Mouse (Mus musculus): ENCODE data around the gene Pcgf2.

DNA sequence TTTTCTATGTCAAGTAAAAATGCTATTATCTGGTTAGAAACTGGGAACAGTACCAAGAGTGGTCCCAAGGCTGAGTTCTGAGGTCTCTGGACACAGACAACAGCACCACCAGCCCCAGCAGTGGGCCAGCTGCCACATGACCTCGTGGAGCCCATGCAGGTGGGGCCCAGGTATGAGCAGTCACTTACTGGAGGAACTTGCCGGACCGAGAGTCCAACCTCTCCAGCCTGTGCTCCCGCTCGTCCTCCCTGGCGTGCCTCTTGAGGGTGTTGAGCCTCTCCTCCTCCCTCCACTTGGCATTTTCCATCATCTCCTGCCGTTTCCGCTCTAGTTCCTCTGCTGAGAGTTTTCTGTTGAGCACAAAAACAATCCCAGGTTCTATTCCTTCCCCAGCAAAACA lies 47.5 kb upstream of the Pcgf2 start:
- TF ChIP-seq CTCF (conservative IDR thresholded peaks at IDR 0.05; ENCODE audit: low read length) (no peak), POU5F1 (IDR thresholded peaks at IDR 0.05; ENCODE audit: borderline replicate concordance, low read length) (no peak)
